Mouse (Mus musculus) E14TG2a.4 (cell line): Measurements from ENCODE around the gene Tnks2.

Source experiments
- CTCF ChIP-seq: conservative IDR thresholded peaks from 2 replicates; pipeline ENCODE4 v1.5.1; 2014; ENCODE audit warnings: low read length
- NANOG ChIP-seq: IDR thresholded peaks from 2 replicates; pipeline ENCODE4 v1.6.1; 2014; ENCODE audit warnings: borderline replicate concordance, low read length, mixed read lengths

GRCm38 (mm10) chr19:36938008-36938407 is 104.0 kb downstream of the Tnks2 start:
- TF ChIP-seq NANOG (no peak), CTCF (no peak)
